Mouse (Mus musculus) erythroblast, embryonic 14.5 days (primary cell): ENCODE results near the gene Ece1.

Source experiments
- GATA1 ChIP-seq: IDR thresholded peaks from 2 replicates; pipeline ENCODE4 v1.6.1; 2012; ENCODE audit warnings: low read length, inconsistent platforms, mixed read lengths
- TAL1 ChIP-seq: IDR thresholded peaks from 3 replicates; pipeline ENCODE4 v1.6.1; 2012; ENCODE audit warnings: low read length, inconsistent platforms, mixed read lengths

DNA sequence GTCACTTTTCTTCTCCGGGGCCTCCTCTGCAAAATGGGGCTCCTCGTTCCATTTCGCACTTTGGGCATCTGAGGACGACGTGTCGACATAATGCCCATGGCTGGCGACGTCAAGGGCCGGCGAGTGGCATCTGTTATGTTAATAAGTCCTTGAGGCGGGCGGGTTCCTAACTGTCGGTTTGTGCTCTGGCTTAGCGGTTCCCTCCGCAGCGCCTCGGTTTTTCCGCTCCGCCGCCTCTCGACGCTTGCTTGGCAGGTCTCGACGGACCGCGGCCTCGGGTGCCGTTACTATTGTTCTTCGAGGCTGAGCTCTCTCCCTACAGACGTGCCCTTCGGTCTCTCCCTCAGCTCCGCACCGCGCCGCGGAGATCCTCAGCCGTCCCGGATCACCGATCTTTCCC lies 130.9 kb downstream of the Ece1 start, which contains the start of gene Eif4g3:
- TF ChIP-seq TAL1: no peak
- no peak for TF ChIP-seq GATA1
